Mouse (Mus musculus): ENCODE data around the gene Bahcc1. TPM values are rescaled to one million over a fixed set of nuclear protein-coding genes. Genes with fewer than 3 reads are reported as not detected.

Bahcc1 gene
- polyA plus RNA-seq, 1 experiment from 2014 or later = 8.2 TPM

DNA sequence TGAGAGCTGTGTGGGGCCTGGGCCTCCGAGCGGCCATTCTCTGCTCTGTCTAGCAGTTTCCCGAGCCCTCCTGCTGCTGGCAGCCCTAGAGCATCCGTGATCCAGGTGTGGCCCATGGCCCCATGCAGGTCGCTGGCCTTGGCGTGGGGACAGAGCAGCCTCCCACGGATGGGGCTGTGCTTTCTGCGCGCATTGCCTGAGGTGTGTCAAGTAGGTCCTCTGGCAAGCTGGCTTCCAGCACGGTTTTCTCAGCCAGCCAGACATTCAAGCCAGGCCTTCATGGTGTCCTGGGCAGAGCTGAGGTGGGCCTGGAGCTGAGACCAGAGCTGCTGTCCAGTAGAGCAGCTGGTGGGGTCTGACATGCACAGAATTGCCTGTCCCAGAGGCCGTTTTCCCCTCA, 21.7 kb downstream of the Bahcc1 start:
- H3K27me3 ChIP-seq (ENCODE audit: insufficient read depth, low read length) = no peaks in the 10 kb centered on the region
- ATAC-seq (replicated peaks; ENCODE audit: low FRiP score, low read depth) (no peak), DNase-seq (ENCODE audit: low spot score) (no peak)
- H3K36me3 ChIP-seq (ENCODE audit: insufficient read depth, low read length) = no peaks in the 10 kb centered on the region
- no peak overlapping the region for H3K27ac ChIP-seq
- H3K4me1 ChIP-seq (replicated peaks; ENCODE audit: insufficient read depth, low read length) = peaks cover 63% of the 10 kb centered on the region
- TF ChIP-seq CTCF (IDR thresholded peaks at IDR 0.05; ENCODE audit: low read depth) = no peak
- no peaks in the 10 kb centered on the region for H3K9me3 ChIP-seq (replicated peaks; ENCODE audit: low read length)
- no peak overlapping the region for H3K4me3 ChIP-seq (replicated peaks; ENCODE audit: low read depth, low read length)
- no peak overlapping the region for H3K4me2 ChIP-seq (ENCODE audit: low read length)
- 61% methylated on average over 10 of the region's 11 CpGs for WGBS
- H3K9ac ChIP-seq (ENCODE audit: low read depth, low read length) = no peak overlapping the region

GRCm38 (mm10) chr11:120255038-120255437, 22.3 kb downstream of the Bahcc1 start:
- peak; percentile 50 for DNase-seq (ENCODE audit: low spot score)
- Histone ChIP-seq H3K36me3 (ENCODE audit: insufficient read depth, low read length) (no peaks in the 10 kb centered on the region), H3K27ac (no peak overlapping the region), H3K9me3 (replicated peaks; ENCODE audit: low read length) (no peaks in the 10 kb centered on the region), H3K4me3 (replicated peaks; ENCODE audit: low read depth, low read length) (no peak overlapping the region), H3K4me2 (ENCODE audit: low read length) (no peak overlapping the region), H3K4me1 (replicated peaks; ENCODE audit: insufficient read depth, low read length) (peaks cover 67% of the 10 kb centered on the region), H3K27me3 (ENCODE audit: insufficient read depth, low read length) (no peaks in the 10 kb centered on the region), H3K9ac (ENCODE audit: low read depth, low read length) (no peak overlapping the region)
- WGBS = 48% methylated on average over 6 of the region's 6 CpGs
- no peak for ATAC-seq (replicated peaks; ENCODE audit: low FRiP score, low read depth)
- TF ChIP-seq CTCF (IDR thresholded peaks at IDR 0.05; ENCODE audit: low read depth) = no peak

- Histone ChIP-seq H3K36me3 (ENCODE audit: insufficient read depth, low read length) (no peaks in the 10 kb centered on the region), H3K4me3 (replicated peaks; ENCODE audit: low read depth, low read length) (no peak overlapping the region), H3K4me2 (ENCODE audit: low read length) (no peak overlapping the region), H3K27ac (no peak overlapping the region), H3K9me3 (replicated peaks; ENCODE audit: low read length) (no peaks in the 10 kb centered on the region), H3K9ac (ENCODE audit: low read depth, low read length) (no peak overlapping the region), H3K4me1 (replicated peaks; ENCODE audit: insufficient read depth, low read length) (peaks cover 71% of the 10 kb centered on the region), H3K27me3 (ENCODE audit: insufficient read depth, low read length) (no peaks in the 10 kb centered on the region)
- no peak for DNase-seq (ENCODE audit: low spot score)
- no peak for TF ChIP-seq CTCF (IDR thresholded peaks at IDR 0.05; ENCODE audit: low read depth)
- 56% methylated on average over 8 of the region's 8 CpGs for WGBS
- ATAC-seq (replicated peaks; ENCODE audit: low FRiP score, low read depth) = no peak
Measured at GRCm38 (mm10) chr11:120255499-120255898, 22.8 kb downstream of the Bahcc1 start.

- ATAC-seq (replicated peaks; ENCODE audit: low FRiP score, low read depth) = no peak
- H3K27ac ChIP-seq = no peak overlapping the region
Measured at GRCm38 (mm10) chr11:120256108-120256507, 23.4 kb downstream of the Bahcc1 start.

GRCm38 (mm10) chr11:120256543-120256942, 23.8 kb downstream of the Bahcc1 start:
- ATAC-seq (replicated peaks; ENCODE audit: low FRiP score, low read depth) = no peak
- no peaks in the 10 kb centered on the region for H3K27me3 ChIP-seq (ENCODE audit: insufficient read depth, low read length)

More at GRCm38 (mm10) chr11:120256108-120256507, 23.4 kb downstream of the Bahcc1 start:
- 68% methylated on average over 5 of the region's 5 CpGs for WGBS
- H3K4me2 ChIP-seq (ENCODE audit: low read length) = no peak overlapping the region
- no peaks in the 10 kb centered on the region for H3K36me3 ChIP-seq (ENCODE audit: insufficient read depth, low read length)
- TF ChIP-seq CTCF (IDR thresholded peaks at IDR 0.05; ENCODE audit: low read depth) = no peak
- H3K4me1 ChIP-seq (replicated peaks; ENCODE audit: insufficient read depth, low read length) = peaks cover 69% of the 10 kb centered on the region
- H3K4me3 ChIP-seq (replicated peaks; ENCODE audit: low read depth, low read length) = no peak overlapping the region
- H3K9me3 ChIP-seq (replicated peaks; ENCODE audit: low read length) = no peaks in the 10 kb centered on the region
- no peak for DNase-seq (ENCODE audit: low spot score)
- H3K9ac ChIP-seq (ENCODE audit: low read depth, low read length) = no peak overlapping the region
- H3K27me3 ChIP-seq (ENCODE audit: insufficient read depth, low read length) = no peaks in the 10 kb centered on the region

DNA sequence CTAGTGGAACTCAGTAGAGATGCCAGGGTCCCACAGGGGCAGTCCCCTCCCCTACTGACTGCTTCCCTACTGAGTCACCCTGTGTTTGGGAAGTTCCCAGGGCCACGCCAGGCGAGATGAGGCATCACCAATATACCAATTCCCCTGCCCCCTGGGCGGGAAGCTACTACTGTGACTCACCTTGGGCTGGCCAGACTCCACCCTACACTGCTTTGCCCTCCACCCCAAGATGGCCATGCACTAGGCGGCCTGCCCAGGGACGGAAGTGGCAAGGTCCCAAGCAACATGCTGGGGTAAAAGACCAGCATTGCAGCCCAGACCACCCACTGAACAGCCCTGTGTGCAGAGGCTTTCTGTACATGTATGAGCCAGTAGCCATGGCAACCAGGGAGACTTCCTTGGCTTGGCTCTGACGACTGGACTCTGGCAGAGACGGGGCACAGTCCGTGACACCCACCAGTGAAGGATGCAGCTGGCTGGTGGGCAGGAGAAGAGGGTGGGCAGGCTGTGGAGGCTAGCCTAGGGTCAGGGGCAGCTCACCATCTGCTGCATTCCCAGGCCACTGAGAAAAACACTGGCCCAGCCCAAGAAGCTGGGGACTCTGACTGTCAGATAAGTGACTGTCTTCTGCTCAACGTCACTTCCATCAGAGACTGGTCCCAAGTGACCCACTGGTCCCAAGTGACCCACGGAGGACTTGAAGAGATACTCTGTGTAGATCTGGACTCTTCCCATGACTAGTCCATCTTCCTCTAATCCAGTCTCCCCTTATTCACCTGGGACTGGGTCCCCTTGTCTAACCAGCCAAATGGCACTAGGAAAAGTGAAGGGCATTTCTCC, 24.5 kb downstream of the Bahcc1 start:
- Histone ChIP-seq H3K9me3 (replicated peaks; ENCODE audit: low read length) (no peaks in the 10 kb centered on the region), H3K4me1 (replicated peaks; ENCODE audit: insufficient read depth, low read length) (peaks cover 69% of the 10 kb centered on the region), H3K27me3 (ENCODE audit: insufficient read depth, low read length) (no peaks in the 10 kb centered on the region), H3K36me3 (ENCODE audit: insufficient read depth, low read length) (no peaks in the 10 kb centered on the region), H3K9ac (ENCODE audit: low read depth, low read length) (no peak overlapping the region), H3K4me2 (ENCODE audit: low read length) (no peak overlapping the region), H3K27ac (no peak overlapping the region), H3K4me3 (replicated peaks; ENCODE audit: low read depth, low read length) (no peak overlapping the region)
- no peak for TF ChIP-seq CTCF (IDR thresholded peaks at IDR 0.05; ENCODE audit: low read depth)
- ATAC-seq (replicated peaks; ENCODE audit: low FRiP score, low read depth) (no peak), DNase-seq (ENCODE audit: low spot score) (no peak)
- 74% methylated on average over 10 of the region's 10 CpGs for WGBS

More at GRCm38 (mm10) chr11:120256543-120256942, 23.8 kb downstream of the Bahcc1 start:
- no peak for DNase-seq (ENCODE audit: low spot score)
- no peak overlapping the region for H3K27ac ChIP-seq
- peaks cover 69% of the 10 kb centered on the region for H3K4me1 ChIP-seq (replicated peaks; ENCODE audit: insufficient read depth, low read length)
- H3K4me3 ChIP-seq (replicated peaks; ENCODE audit: low read depth, low read length) = no peak overlapping the region
- whole genome bisulfite sequencing = 59% methylated on average over 10 of the region's 10 CpGs
- H3K4me2 ChIP-seq (ENCODE audit: low read length) = no peak overlapping the region
- H3K9ac ChIP-seq (ENCODE audit: low read depth, low read length) = no peak overlapping the region
- no peak for TF ChIP-seq CTCF (IDR thresholded peaks at IDR 0.05; ENCODE audit: low read depth)
- H3K36me3 ChIP-seq (ENCODE audit: insufficient read depth, low read length) = no peaks in the 10 kb centered on the region
- H3K9me3 ChIP-seq (replicated peaks; ENCODE audit: low read length) = no peaks in the 10 kb centered on the region

Measured in kidney, postnatal 0 days (tissue).